Mouse (Mus musculus): ENCODE data around the gene Kctd21.

- no peak for TF ChIP-seq CTCF (IDR thresholded peaks at IDR 0.05)
- TF ChIP-seq EP300 (IDR thresholded peaks at IDR 0.05; ENCODE audit: insufficient read depth, low read depth, low read length), result no peak
Measured at GRCm38 (mm10) chr7:97344655-97345054, 12.5 kb downstream of the Kctd21 start.
